Mouse (Mus musculus): ENCODE data around the gene Ushbp1. TPM values are rescaled to one million over a fixed set of nuclear protein-coding genes. Genes with fewer than 3 reads are reported as not detected.

Ushbp1 gene
- polyA plus RNA-seq, 1 experiment = 38.5 TPM

GRCm38 (mm10) chr8:71408231-71408630 is 12.6 kb upstream of the Ushbp1 start:
- TF ChIP-seq POLR2A (IDR thresholded peaks at IDR 0.05; ENCODE audit: low read depth, low read length) (no peak), CTCF (conservative IDR thresholded peaks at IDR 0.05; ENCODE audit: insufficient read depth, insufficient read length, low read depth, low read length) (no peak)
- WGBS = 93% methylated on average over 4 of the region's 4 CpGs

GRCm38 (mm10) chr8:71407441-71407840 is 11.8 kb upstream of the Ushbp1 start:
- H3K27me3 ChIP-seq (replicated peaks; ENCODE audit: control insufficient read depth, insufficient read depth, low read length) = no peaks in the 10 kb centered on the region
- H3K36me3 ChIP-seq (ENCODE audit: control insufficient read depth, insufficient read depth, low read length) = no peaks in the 10 kb centered on the region
- no peak overlapping the region for H3K27ac ChIP-seq (ENCODE audit: insufficient read depth, low read depth, low read length)
- peaks cover 9% of the 10 kb centered on the region; the same call in 1 of the 2 replicates for H3K4me1 ChIP-seq (ENCODE audit: control insufficient read depth, insufficient read depth, low read length)
- no peak overlapping the region for H3K4me3 ChIP-seq (ENCODE audit: insufficient read depth, low read depth, low read length)
- TF ChIP-seq POLR2A (IDR thresholded peaks at IDR 0.05; ENCODE audit: low read depth, low read length) = no peak
- 91% methylated on average over 14 of the region's 14 CpGs for WGBS
- DNase-seq = no peak

More at GRCm38 (mm10) chr8:71408231-71408630, 12.6 kb upstream of the Ushbp1 start:
- H3K4me3 ChIP-seq (ENCODE audit: insufficient read depth, low read depth, low read length) = no peak overlapping the region
- no peaks in the 10 kb centered on the region for H3K27me3 ChIP-seq (replicated peaks; ENCODE audit: control insufficient read depth, insufficient read depth, low read length)
- no peak overlapping the region for H3K27ac ChIP-seq (ENCODE audit: insufficient read depth, low read depth, low read length)
- H3K4me1 ChIP-seq (ENCODE audit: control insufficient read depth, insufficient read depth, low read length) = peaks cover 9% of the 10 kb centered on the region; the same call in 1 of the 2 replicates
- H3K36me3 ChIP-seq (ENCODE audit: control insufficient read depth, insufficient read depth, low read length) = no peaks in the 10 kb centered on the region
- no peak for DNase-seq

GRCm38 (mm10) chr8:71406099-71407015 is 10.8 kb upstream of the Ushbp1 start:
- Histone ChIP-seq H3K4me1 (ENCODE audit: control insufficient read depth, insufficient read depth, low read length) (peaks cover 9% of the 10 kb centered on the region; the same call in 1 of the 2 replicates), H3K27ac (ENCODE audit: insufficient read depth, low read depth, low read length) (no peak overlapping the region), H3K27me3 (replicated peaks; ENCODE audit: control insufficient read depth, insufficient read depth, low read length) (no peaks in the 10 kb centered on the region), H3K4me3 (ENCODE audit: insufficient read depth, low read depth, low read length) (peak overlapping the region; percentile 19; the same call in 1 of the 2 replicates), H3K36me3 (ENCODE audit: control insufficient read depth, insufficient read depth, low read length) (no peaks in the 10 kb centered on the region)
- TF ChIP-seq CTCF (conservative IDR thresholded peaks at IDR 0.05; ENCODE audit: insufficient read depth, insufficient read length, low read depth, low read length) (peak; percentile 88), POLR2A (IDR thresholded peaks at IDR 0.05; ENCODE audit: low read depth, low read length) (no peak)
- DNase-seq = peak; percentile 80
- WGBS = under 1% methylated on average over 55 of the region's 55 CpGs

- peak within 1 kb of the TSS; percentile 28 for H3K4me3 ChIP-seq (ENCODE audit: insufficient read depth, low read depth, low read length)
- TF ChIP-seq CTCF (conservative IDR thresholded peaks at IDR 0.05; ENCODE audit: insufficient read depth, insufficient read length, low read depth, low read length) (peak; percentile 71), POLR2A (IDR thresholded peaks at IDR 0.05; ENCODE audit: low read depth, low read length) (peak; percentile 34)
- H3K4me1 ChIP-seq (ENCODE audit: control insufficient read depth, insufficient read depth, low read length) = peaks cover 9% of the 10 kb centered on the region; the same call in 1 of the 2 replicates
- H3K27ac ChIP-seq (ENCODE audit: insufficient read depth, low read depth, low read length) = peak within 1 kb of the TSS; percentile 50
- peak; percentile 98 for DNase-seq
- WGBS = 11% methylated on average over 33 of the region's 33 CpGs
- no peaks in the 10 kb centered on the region for H3K27me3 ChIP-seq (replicated peaks; ENCODE audit: control insufficient read depth, insufficient read depth, low read length)
- no peaks in the 10 kb centered on the region for H3K36me3 ChIP-seq (ENCODE audit: control insufficient read depth, insufficient read depth, low read length)
These were observed 9.9 kb upstream of the Ushbp1 start, which contains the start of gene Ankle1 for GRCm38 (mm10) chr8:71405401-71406098. Gene Ankle1 (plus strand): TSS chr8:71406010.

- Histone ChIP-seq H3K4me3 (ENCODE audit: insufficient read depth, low read depth, low read length) (no peak overlapping the region), H3K27me3 (replicated peaks; ENCODE audit: control insufficient read depth, insufficient read depth, low read length) (no peaks in the 10 kb centered on the region), H3K36me3 (ENCODE audit: control insufficient read depth, insufficient read depth, low read length) (no peaks in the 10 kb centered on the region), H3K4me1 (ENCODE audit: control insufficient read depth, insufficient read depth, low read length) (peaks cover 9% of the 10 kb centered on the region; the same call in 1 of the 2 replicates), H3K27ac (ENCODE audit: insufficient read depth, low read depth, low read length) (peak overlapping the region; percentile 10; the same call in 1 of the 2 replicates)
- 40% methylated on average over 9 of the region's 9 CpGs for WGBS
- TF ChIP-seq CTCF (conservative IDR thresholded peaks at IDR 0.05; ENCODE audit: insufficient read depth, insufficient read length, low read depth, low read length) (no peak), POLR2A (IDR thresholded peaks at IDR 0.05; ENCODE audit: low read depth, low read length) (no peak)
- peak; percentile 79 for DNase-seq
These were observed 9.3 kb upstream of the Ushbp1 start for GRCm38 (mm10) chr8:71404951-71405351.

GRCm38 (mm10) chr8:71404011-71404410 is 8.4 kb upstream of the Ushbp1 start:
- no peak for DNase-seq
- Histone ChIP-seq H3K27ac (ENCODE audit: insufficient read depth, low read depth, low read length) (no peak overlapping the region), H3K4me3 (ENCODE audit: insufficient read depth, low read depth, low read length) (no peak overlapping the region), H3K4me1 (ENCODE audit: control insufficient read depth, insufficient read depth, low read length) (peaks cover 9% of the 10 kb centered on the region; the same call in 1 of the 2 replicates), H3K36me3 (ENCODE audit: control insufficient read depth, insufficient read depth, low read length) (no peaks in the 10 kb centered on the region), H3K27me3 (replicated peaks; ENCODE audit: control insufficient read depth, insufficient read depth, low read length) (no peaks in the 10 kb centered on the region)
- no peak for TF ChIP-seq CTCF (conservative IDR thresholded peaks at IDR 0.05; ENCODE audit: insufficient read depth, insufficient read length, low read depth, low read length)
- 86% methylated on average over 8 of the region's 8 CpGs for WGBS

Data from kidney, adult 2 months (tissue).